Mouse (Mus musculus): ENCODE measurements around the gene Zfp709. TPM values are rescaled to one million over a fixed set of nuclear protein-coding genes. Genes with fewer than 3 reads are reported as not detected.
"Not testable (repeated sequence)": the region's sequence is repeated elsewhere in the genome, so short reads cannot be mapped to it uniquely, and the experiment has no call there.

The Zfp709 gene
- 14.6 and 16.9 TPM in 2 replicates for total RNA-seq (2014; fragmentation: Nextera tagmentation)
- 13.1 and 15.7 TPM in 2 replicates for total RNA-seq (2017)
- polyA plus RNA-seq (2012): 0.45 and 0.91 TPM in 2 replicates

GRCm38 (mm10) chr8:71881618-71882274, at the start of gene Zfp709:
Gene Zfp709 (plus strand): TSS chr8:71882019.
- H3K27me3 ChIP-seq (ENCODE audit: insufficient read depth, low read length): peaks cover 3% of the 10 kb centered on the region
- H3K36me3 ChIP-seq (replicated peaks): peaks cover 11% of the 10 kb centered on the region
- ATAC-seq (ENCODE audit: extremely low read depth, insufficient number of reproducible peaks, low FRiP score, poor library complexity, severe bottlenecking) (peak; percentile 57), DNase-seq (ENCODE audit: low spot score) (peak; percentile 41)
- TF ChIP-seq POLR2AphosphoS5 (IDR thresholded peaks at IDR 0.05; ENCODE audit: insufficient replicate concordance, low read depth, low read length) (no peak), TAL1 (conservative IDR thresholded peaks at IDR 0.05; ENCODE audit: low read depth, low read length) (no peak), GATA2 (IDR thresholded peaks at IDR 0.05; ENCODE audit: borderline replicate concordance, low read depth, low read length) (no peak), GATA1 (IDR thresholded peaks at IDR 0.05; ENCODE audit: borderline replicate concordance, low read length) (no peak), CTCF (IDR thresholded peaks at IDR 0.05; ENCODE audit: low read depth, low read length) (no peak)
- peak within 1 kb of the TSS; percentile 75 for H3K4me3 ChIP-seq (ENCODE audit: low read depth, low read length)
- H3K4me1 ChIP-seq (ENCODE audit: insufficient read depth, low read depth, low read length): peaks cover 4% of the 10 kb centered on the region; the same call in 1 of the 2 replicates
- H3K9me3 ChIP-seq (replicated peaks): peaks cover 8% of the 10 kb centered on the region

GRCm38 (mm10) chr8:71838207-71838606, 43.6 kb upstream of the Zfp709 start:
- DNase-seq (ENCODE audit: low spot score); H3K27me3 ChIP-seq (ENCODE audit: insufficient read depth, low read length); H3K9me3 ChIP-seq (replicated peaks); H3K36me3 ChIP-seq (replicated peaks); H3K4me3 ChIP-seq (ENCODE audit: low read depth, low read length); ATAC-seq (ENCODE audit: extremely low read depth, insufficient number of reproducible peaks, low FRiP score, poor library complexity, severe bottlenecking); H3K4me1 ChIP-seq (ENCODE audit: insufficient read depth, low read depth, low read length): not testable (repeated sequence)

GRCm38 (mm10) chr8:71841201-71841817, 40.5 kb upstream of the Zfp709 start:
- not testable (repeated sequence) for H3K27me3 ChIP-seq (ENCODE audit: insufficient read depth, low read length); ATAC-seq (ENCODE audit: extremely low read depth, insufficient number of reproducible peaks, low FRiP score, poor library complexity, severe bottlenecking); DNase-seq (ENCODE audit: low spot score); H3K4me3 ChIP-seq (ENCODE audit: low read depth, low read length); H3K4me1 ChIP-seq (ENCODE audit: insufficient read depth, low read depth, low read length); H3K9me3 ChIP-seq (replicated peaks); H3K36me3 ChIP-seq (replicated peaks)

- not testable (repeated sequence) for DNase-seq (ENCODE audit: low spot score); H3K36me3 ChIP-seq (replicated peaks); H3K27me3 ChIP-seq (ENCODE audit: insufficient read depth, low read length); H3K9me3 ChIP-seq (replicated peaks); H3K4me1 ChIP-seq (ENCODE audit: insufficient read depth, low read depth, low read length); H3K4me3 ChIP-seq (ENCODE audit: low read depth, low read length); ATAC-seq (ENCODE audit: extremely low read depth, insufficient number of reproducible peaks, low FRiP score, poor library complexity, severe bottlenecking)
Measured at GRCm38 (mm10) chr8:71842476-71842875, 39.3 kb upstream of the Zfp709 start.

- DNase-seq (ENCODE audit: low spot score); H3K4me1 ChIP-seq (ENCODE audit: insufficient read depth, low read depth, low read length); H3K4me3 ChIP-seq (ENCODE audit: low read depth, low read length); ATAC-seq (ENCODE audit: extremely low read depth, insufficient number of reproducible peaks, low FRiP score, poor library complexity, severe bottlenecking); H3K27me3 ChIP-seq (ENCODE audit: insufficient read depth, low read length); H3K9me3 ChIP-seq (replicated peaks); H3K36me3 ChIP-seq (replicated peaks): not testable (repeated sequence)
Measured at GRCm38 (mm10) chr8:71844453-71844852, 37.4 kb upstream of the Zfp709 start.

GRCm38 (mm10) chr8:71845993-71846483, 35.8 kb upstream of the Zfp709 start:
- not testable (repeated sequence) for H3K36me3 ChIP-seq (replicated peaks); H3K4me1 ChIP-seq (ENCODE audit: insufficient read depth, low read depth, low read length); ATAC-seq (ENCODE audit: extremely low read depth, insufficient number of reproducible peaks, low FRiP score, poor library complexity, severe bottlenecking); DNase-seq (ENCODE audit: low spot score); H3K4me3 ChIP-seq (ENCODE audit: low read depth, low read length); H3K9me3 ChIP-seq (replicated peaks); H3K27me3 ChIP-seq (ENCODE audit: insufficient read depth, low read length)

- ATAC-seq (ENCODE audit: extremely low read depth, insufficient number of reproducible peaks, low FRiP score, poor library complexity, severe bottlenecking); H3K4me3 ChIP-seq (ENCODE audit: low read depth, low read length); H3K27me3 ChIP-seq (ENCODE audit: insufficient read depth, low read length); DNase-seq (ENCODE audit: low spot score); H3K36me3 ChIP-seq (replicated peaks); H3K4me1 ChIP-seq (ENCODE audit: insufficient read depth, low read depth, low read length); H3K9me3 ChIP-seq (replicated peaks): not testable (repeated sequence)
Measured at GRCm38 (mm10) chr8:71846745-71847144, 35.1 kb upstream of the Zfp709 start.

- not testable (repeated sequence) for H3K9me3 ChIP-seq (replicated peaks); ATAC-seq (ENCODE audit: extremely low read depth, insufficient number of reproducible peaks, low FRiP score, poor library complexity, severe bottlenecking); H3K27me3 ChIP-seq (ENCODE audit: insufficient read depth, low read length); H3K36me3 ChIP-seq (replicated peaks); DNase-seq (ENCODE audit: low spot score); H3K4me3 ChIP-seq (ENCODE audit: low read depth, low read length); H3K4me1 ChIP-seq (ENCODE audit: insufficient read depth, low read depth, low read length)
Measured at GRCm38 (mm10) chr8:71851014-71851413, 30.8 kb upstream of the Zfp709 start.

- ATAC-seq (ENCODE audit: extremely low read depth, insufficient number of reproducible peaks, low FRiP score, poor library complexity, severe bottlenecking); H3K27me3 ChIP-seq (ENCODE audit: insufficient read depth, low read length); H3K36me3 ChIP-seq (replicated peaks); H3K4me3 ChIP-seq (ENCODE audit: low read depth, low read length); H3K9me3 ChIP-seq (replicated peaks); DNase-seq (ENCODE audit: low spot score); H3K4me1 ChIP-seq (ENCODE audit: insufficient read depth, low read depth, low read length): not testable (repeated sequence)
Measured at GRCm38 (mm10) chr8:71853360-71853759, 28.5 kb upstream of the Zfp709 start.

- H3K4me1 ChIP-seq (ENCODE audit: insufficient read depth, low read depth, low read length); H3K27me3 ChIP-seq (ENCODE audit: insufficient read depth, low read length); ATAC-seq (ENCODE audit: extremely low read depth, insufficient number of reproducible peaks, low FRiP score, poor library complexity, severe bottlenecking); H3K36me3 ChIP-seq (replicated peaks); H3K4me3 ChIP-seq (ENCODE audit: low read depth, low read length); H3K9me3 ChIP-seq (replicated peaks); DNase-seq (ENCODE audit: low spot score): not testable (repeated sequence)
Measured at GRCm38 (mm10) chr8:71856630-71857328, 25.0 kb upstream of the Zfp709 start.

Data from G1E (cell line).